Mouse (Mus musculus) stomach, embryonic 16.5 days (tissue): Measurements from ENCODE around the gene Nktr. TPM values are rescaled to one million over a fixed set of nuclear protein-coding genes. Genes with fewer than 3 reads are reported as not detected.

Experiments
- ATAC-seq: fragments of 200-750 bp; cut with Nextera tagmentation; 2 replicates; pipeline ENCODE4 v1.8.0; 2017; ENCODE audit warnings: moderate number of reproducible peaks, moderate TSS enrichment; ENCODE audit not compliant: insufficient read depth, low FRiP score
- H3K27ac ChIP-seq: fragments of 300-500 bp; sonication (generic); 2 replicates; pipeline ENCODE4 v1.5.1; 2014; ENCODE audit warnings: low read length
- H3K27me3 ChIP-seq: fragments of 300-500 bp; sonication (generic); 2 replicates; pipeline ENCODE4 v1.6.1; 2014; ENCODE audit warnings: low read length, control low read depth, mixed read lengths; ENCODE audit not compliant: control insufficient read depth, insufficient read depth
- H3K36me3 ChIP-seq: fragments of 300-500 bp; sonication (generic); 2 replicates; pipeline ENCODE4 v1.6.1; 2014; ENCODE audit warnings: low read length; ENCODE audit not compliant: control insufficient read depth, insufficient read depth
- H3K4me1 ChIP-seq: fragments of 300-500 bp; sonication (generic); 2 replicates; pipeline ENCODE4 v1.6.1; 2014; ENCODE audit warnings: low read length, control low read depth, mixed read lengths; ENCODE audit not compliant: control insufficient read depth, insufficient read depth
- H3K4me2 ChIP-seq: fragments of 300-500 bp; sonication (generic); 2 replicates; pipeline ENCODE4 v1.6.1; 2014; ENCODE audit warnings: low read depth, low read length, mixed read lengths
- H3K4me3 ChIP-seq: fragments of 300-500 bp; sonication (generic); replicated peaks from 2 replicates; pipeline ENCODE4 v1.5.1; 2014; ENCODE audit warnings: mild to moderate bottlenecking, low read length
- H3K9ac ChIP-seq: fragments of 300-500 bp; sonication (generic); 2 replicates; pipeline ENCODE4 v1.6.1; 2014; ENCODE audit warnings: low read length
- H3K9me3 ChIP-seq: fragments of 300-500 bp; sonication (generic); replicated peaks from 2 replicates; pipeline ENCODE4 v1.6.1; 2016; ENCODE audit warnings: low read length, control low read depth; ENCODE audit not compliant: control insufficient read depth
- WGBS: fragments of 180-500 bp; shearing (Covaris S2); extraction: QIAGEN DNeasy Blood & Tissue Kit; methylation state at CpG from one replicate; pipeline ENCODE4 v1.1.7; 2014; 5-methylcytosine and 5-hydroxymethylcytosine counted together
- polyA plus RNA-seq: library from polyadenylated mRNA; unstranded; fragments of >200 nt; fragmentation: Nextera tagmentation; extraction: Ambion mirVana; gene quantifications from 2 replicates; pipeline ENCODE4 v1.2.1, GENCODE M21; 2015

The Nktr gene
- polyA plus RNA-seq, 1 experiment from 2014 or later: 55.6 TPM

GRCm38 (mm10) chr9:121791206-121791605 lies 72.2 kb downstream of the Nktr start:
- Histone ChIP-seq H3K4me2 (no peak overlapping the region), H3K27ac (0 out of 2 replicates have a peak overlapping the region, but pooled peaks have one; percentile 26), H3K4me3 (no peak overlapping the region), H3K36me3 (no peaks in the 10 kb centered on the region), H3K9me3 (no peaks in the 10 kb centered on the region), H3K27me3 (no peaks in the 10 kb centered on the region), H3K9ac (no peak overlapping the region), H3K4me1 (0 out of 2 replicates have a peak, but pooled peaks cover 3% of the 10 kb centered on the region)
- ATAC-seq: peak; percentile 41; the same call in 1 of the 2 replicates
- 20% methylated on average over 5 of the region's 5 CpGs for WGBS

- Histone ChIP-seq H3K27ac (0 out of 2 replicates have a peak within 1 kb of the TSS, but pooled peaks have one; percentile 26), H3K4me3 (no peak within 1 kb of the TSS), H3K36me3 (no peaks in the 10 kb centered on the region), H3K27me3 (no peaks in the 10 kb centered on the region), H3K9me3 (no peaks in the 10 kb centered on the region), H3K4me2 (no peak within 1 kb of the TSS), H3K4me1 (0 out of 2 replicates have a peak, but pooled peaks cover 3% of the 10 kb centered on the region), H3K9ac (no peak within 1 kb of the TSS)
- 47% methylated on average over 23 of the region's 24 CpGs for WGBS
- ATAC-seq: 0 out of 2 replicates have a peak, but pooled peaks have one; percentile 12
These were observed 73.0 kb downstream of the Nktr start, which contains the start of gene Hhatl for GRCm38 (mm10) chr9:121791757-121792521. Gene Hhatl (minus strand): TSS chr9:121792507.

- peaks cover 13% of the 10 kb centered on the region; the same call in 1 of the 2 replicates for H3K4me1 ChIP-seq
- no peak for ATAC-seq
- no peaks in the 10 kb centered on the region for H3K9me3 ChIP-seq
- H3K36me3 ChIP-seq: no peaks in the 10 kb centered on the region
- no peak overlapping the region for H3K4me2 ChIP-seq
- no peak overlapping the region for H3K27ac ChIP-seq
- no peak overlapping the region for H3K9ac ChIP-seq
- 48% methylated on average over 1 of the region's 1 CpGs for WGBS
- H3K4me3 ChIP-seq: no peak overlapping the region
- no peaks in the 10 kb centered on the region for H3K27me3 ChIP-seq
These were observed 76.1 kb downstream of the Nktr start for GRCm38 (mm10) chr9:121794972-121795539.

- H3K4me1 ChIP-seq: peaks cover 10% of the 10 kb centered on the region; the same call in 1 of the 2 replicates
- H3K4me3 ChIP-seq: no peak overlapping the region
- H3K27ac ChIP-seq: no peak overlapping the region
- H3K27me3 ChIP-seq: no peaks in the 10 kb centered on the region
- H3K9ac ChIP-seq: 0 out of 2 replicates have a peak overlapping the region, but pooled peaks have one; percentile 3
- WGBS: 15% methylated on average over 12 of the region's 12 CpGs
- no peaks in the 10 kb centered on the region for H3K36me3 ChIP-seq
- peak overlapping the region; percentile 26; the same call in 1 of the 2 replicates for H3K4me2 ChIP-seq
- no peaks in the 10 kb centered on the region for H3K9me3 ChIP-seq
- ATAC-seq: peak; percentile 51
These were observed 78.8 kb downstream of the Nktr start for GRCm38 (mm10) chr9:121797722-121798121.

- 39% methylated on average over 6 of the region's 6 CpGs for WGBS
- H3K4me1 ChIP-seq: peaks cover 10% of the 10 kb centered on the region; the same call in 1 of the 2 replicates
- no peak overlapping the region for H3K4me2 ChIP-seq
- no peaks in the 10 kb centered on the region for H3K9me3 ChIP-seq
- no peaks in the 10 kb centered on the region for H3K36me3 ChIP-seq
- no peaks in the 10 kb centered on the region for H3K27me3 ChIP-seq
- no peak overlapping the region for H3K27ac ChIP-seq
- ATAC-seq: no peak
- no peak overlapping the region for H3K9ac ChIP-seq
- H3K4me3 ChIP-seq: no peak overlapping the region
These were observed 80.0 kb downstream of the Nktr start for GRCm38 (mm10) chr9:121798887-121799520.

GRCm38 (mm10) chr9:121802747-121803146 lies 83.8 kb downstream of the Nktr start:
- H3K9me3 ChIP-seq: no peaks in the 10 kb centered on the region
- H3K36me3 ChIP-seq: no peaks in the 10 kb centered on the region
- H3K4me1 ChIP-seq: peaks cover 10% of the 10 kb centered on the region; the same call in 1 of the 2 replicates
- no peak overlapping the region for H3K4me3 ChIP-seq
- no peaks in the 10 kb centered on the region for H3K27me3 ChIP-seq
- WGBS: 46% methylated on average over 7 of the region's 7 CpGs
- H3K27ac ChIP-seq: no peak overlapping the region
- H3K9ac ChIP-seq: no peak overlapping the region
- H3K4me2 ChIP-seq: no peak overlapping the region
- no peak for ATAC-seq

Other genes starting within 250 kb of the Nktr start
- 11.5 and 12.5 TPM in 2 replicates for gene Cck, start 223.5 kb upstream of the Nktr start, polyA plus RNA-seq
- 0.41 TPM in 1 of 2 replicates, not detected in the other for gene Lyzl4, start 77.1 kb upstream of the Nktr start, polyA plus RNA-seq
- 0.82 and 1.0 TPM in 2 replicates for gene Vipr1, start 76.5 kb upstream of the Nktr start, polyA plus RNA-seq
- gene Sec22c, start 13.7 kb upstream of the Nktr start, polyA plus RNA-seq: 8.8 and 9.4 TPM in 2 replicates
- gene Ss18l2, start 8.8 kb upstream of the Nktr start, polyA plus RNA-seq: 103 and 112 TPM in 2 replicates
- gene Zfp651, start 40.2 kb downstream of the Nktr start, polyA plus RNA-seq: 7.9 and 8.0 TPM in 2 replicates
- 0.45 and 8.0 TPM in 2 replicates for gene Klhl40, start 58.4 kb downstream of the Nktr start, polyA plus RNA-seq
- gene Hhatl, start 73.3 kb downstream of the Nktr start, polyA plus RNA-seq: 2.2 and 4.3 TPM in 2 replicates
- 0.56 and 0.59 TPM in 2 replicates for gene Ccdc13, start 120.3 kb downstream of the Nktr start, polyA plus RNA-seq
- gene Higd1a, start 139.2 kb downstream of the Nktr start, polyA plus RNA-seq: 293 and 317 TPM in 2 replicates
- 0.45 and 0.63 TPM in 2 replicates for gene Ackr2, start 179.2 kb downstream of the Nktr start, polyA plus RNA-seq
- 0.35 and 0.37 TPM in 2 replicates for gene Cyp8b1, start 197.1 kb downstream of the Nktr start, polyA plus RNA-seq
- gene Fam198a, start 231.8 kb downstream of the Nktr start, polyA plus RNA-seq: 5.8 and 6.7 TPM in 2 replicates